Mouse (Mus musculus): ENCODE measurements around the gene Mitf. TPM values are rescaled to one million over a fixed set of nuclear protein-coding genes. Genes with fewer than 3 reads are reported as not detected.

Mitf gene
- polyA plus RNA-seq, 1 experiment from 2014 or later = 1.0 TPM

DNA sequence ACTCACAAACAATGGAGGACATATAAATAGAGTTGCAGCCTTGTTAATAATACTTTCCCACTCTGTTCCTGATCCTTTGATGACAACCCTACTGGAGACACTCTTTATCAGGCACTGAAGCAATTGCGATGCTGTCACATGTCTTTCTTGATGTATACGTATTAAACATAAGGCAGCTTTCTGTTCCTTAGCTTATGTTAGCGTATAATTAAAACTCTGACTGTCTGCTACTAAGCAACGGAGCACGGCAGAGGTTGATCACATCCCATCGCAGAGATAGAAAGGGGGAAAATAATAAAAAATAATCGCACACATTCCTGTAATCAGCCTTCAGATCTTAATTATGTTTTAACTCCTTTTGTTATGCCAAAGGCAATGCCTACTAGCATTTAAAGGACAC is 234.9 kb downstream of the Mitf start:
- no peak for DNase-seq (ENCODE audit: low spot score)

GRCm38 (mm10) chr6:98046295-98047108 is 239.7 kb downstream of the Mitf start:
- no peak for DNase-seq (ENCODE audit: low spot score)

- DNase-seq (ENCODE audit: low spot score) = no peak
These were observed 240.9 kb downstream of the Mitf start for GRCm38 (mm10) chr6:98047741-98048140.

GRCm38 (mm10) chr6:98048671-98049438 is 242.0 kb downstream of the Mitf start:
- no peak for DNase-seq (ENCODE audit: low spot score)

- DNase-seq (ENCODE audit: low spot score) = no peak
These were observed 242.7 kb downstream of the Mitf start for GRCm38 (mm10) chr6:98049551-98049950.

GRCm38 (mm10) chr6:98061878-98062277 is 255.0 kb downstream of the Mitf start:
- no peak for DNase-seq (ENCODE audit: low spot score)

DNA sequence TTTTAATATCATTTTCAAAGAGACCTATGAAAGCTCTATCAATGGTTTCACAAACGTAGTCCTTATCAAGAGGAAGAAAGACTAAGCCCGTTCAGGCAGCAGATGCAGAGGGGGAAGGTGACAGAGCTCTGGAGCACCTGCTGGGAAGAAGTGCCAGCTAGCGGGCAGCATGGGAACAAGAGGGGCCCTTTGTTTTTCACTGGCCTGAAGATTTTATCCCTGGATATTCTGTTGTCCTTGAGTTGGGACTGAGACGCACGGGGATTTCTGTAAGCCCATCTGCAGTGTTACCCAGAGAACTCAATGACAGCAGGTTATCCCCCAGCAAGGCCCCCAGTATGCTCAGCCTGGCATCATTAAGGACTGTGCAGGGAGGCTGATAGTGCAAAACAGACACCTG is 258.1 kb downstream of the Mitf start:
- DNase-seq (ENCODE audit: low spot score) = no peak

DNA sequence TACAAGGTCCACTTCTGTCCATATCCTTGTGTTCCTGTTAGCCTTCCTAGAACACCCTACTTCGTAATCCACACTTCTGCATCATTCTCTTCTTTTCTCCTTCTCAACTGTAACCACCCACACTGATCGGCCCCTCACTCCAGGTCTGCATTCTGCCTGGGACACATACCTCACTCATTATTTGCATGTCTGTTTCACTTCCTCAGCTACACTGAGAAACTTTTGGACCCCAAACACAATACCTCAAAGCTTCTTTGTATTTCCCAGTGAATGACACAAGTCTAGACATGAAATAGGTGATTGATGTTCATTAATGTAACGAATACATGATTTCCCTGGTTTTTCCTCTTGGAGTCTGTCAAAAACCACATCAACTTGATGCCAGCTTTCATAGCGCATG is 259.6 kb downstream of the Mitf start:
- DNase-seq (ENCODE audit: low spot score) = no peak

Other genes starting within 250 kb of the Mitf start
- 6.3 and 7.0 TPM in 2 replicates for gene Frmd4b, start 189.5 kb upstream of the Mitf start, polyA plus RNA-seq (2015; fragmentation: Nextera tagmentation; extraction: Ambion mirVana)